Mouse (Mus musculus): ENCODE measurements at regions not wholly inside any gene's neighbourhood (a gene's known extent, or its start where the extent isn't known, plus 50 kb on each side); places are given as distances from the start of the nearest gene placed in this dataset.

DNA sequence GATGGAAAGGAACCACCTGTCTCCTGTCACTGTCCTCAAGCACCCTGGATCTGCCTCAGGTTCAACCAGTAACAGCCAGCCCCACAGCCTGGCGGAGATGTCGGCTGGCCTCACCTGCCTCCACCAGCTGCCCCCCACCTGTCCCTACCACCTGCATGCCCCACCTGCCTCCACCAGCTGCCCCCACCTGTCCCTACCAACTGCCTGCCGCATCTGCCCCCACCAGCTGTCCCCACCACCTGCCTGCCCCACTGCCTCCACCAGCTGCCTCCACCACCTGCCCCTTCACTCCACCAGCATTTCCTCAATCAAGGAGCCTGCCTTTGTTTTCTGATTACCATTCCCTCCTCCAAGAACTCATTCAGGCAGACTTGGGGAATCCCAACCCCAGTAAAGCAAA lies 68.9 kb upstream of the Smyd2 start:
- DNase-seq (ENCODE audit: low read depth, low spot score), result no peak

DNA sequence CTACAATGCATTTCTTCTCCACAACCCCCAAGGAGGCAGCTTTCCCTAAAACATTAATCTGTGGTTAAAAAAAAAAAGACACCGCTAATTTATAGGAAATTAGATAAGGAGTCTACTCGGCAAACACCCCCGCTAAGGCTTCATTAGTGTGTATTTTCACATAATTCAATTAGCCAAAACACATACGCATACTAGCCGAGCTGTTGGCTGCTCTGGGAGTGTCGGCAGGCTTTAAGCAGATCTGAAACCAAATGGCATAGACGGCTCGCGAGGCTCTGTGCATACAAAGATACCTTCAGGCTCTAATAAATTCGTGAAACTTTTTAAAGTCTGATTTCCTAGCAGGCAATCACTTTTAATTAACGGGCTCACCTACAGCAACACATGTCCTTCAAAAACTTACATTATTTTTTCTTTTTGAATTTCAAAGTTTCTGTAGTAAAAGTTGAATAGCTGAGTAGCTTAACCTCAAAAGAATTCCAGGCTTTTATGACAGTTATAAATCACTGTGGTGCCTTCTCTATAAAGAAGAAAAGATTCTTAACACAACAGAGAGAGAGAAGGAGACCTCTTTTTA lies 68.0 kb upstream of the Smyd2 start:
- DNase-seq (ENCODE audit: low read depth, low spot score), result peak; percentile 59

DNA sequence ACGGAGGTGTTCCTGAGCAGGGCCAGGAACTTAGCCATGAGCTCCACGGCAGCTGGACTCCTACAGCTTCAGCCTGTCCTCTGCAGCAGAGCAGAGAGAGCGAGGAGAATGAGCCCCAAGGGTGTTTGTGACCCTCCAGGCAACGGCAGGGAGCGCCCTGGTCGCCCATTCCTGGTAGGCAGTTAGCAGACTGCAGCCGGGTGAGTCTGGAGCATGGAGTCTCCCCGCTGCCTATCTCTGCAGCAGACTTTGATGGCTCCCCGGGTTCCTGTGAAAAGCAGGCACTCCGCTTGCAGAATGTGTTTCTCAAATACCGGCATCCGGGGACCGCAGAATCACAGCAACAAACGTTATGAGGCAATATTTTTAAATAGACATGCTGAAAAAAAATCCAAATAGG lies 67.2 kb upstream of the Smyd2 start:
- DNase-seq (ENCODE audit: low read depth, low spot score), result peak; percentile 6

DNA sequence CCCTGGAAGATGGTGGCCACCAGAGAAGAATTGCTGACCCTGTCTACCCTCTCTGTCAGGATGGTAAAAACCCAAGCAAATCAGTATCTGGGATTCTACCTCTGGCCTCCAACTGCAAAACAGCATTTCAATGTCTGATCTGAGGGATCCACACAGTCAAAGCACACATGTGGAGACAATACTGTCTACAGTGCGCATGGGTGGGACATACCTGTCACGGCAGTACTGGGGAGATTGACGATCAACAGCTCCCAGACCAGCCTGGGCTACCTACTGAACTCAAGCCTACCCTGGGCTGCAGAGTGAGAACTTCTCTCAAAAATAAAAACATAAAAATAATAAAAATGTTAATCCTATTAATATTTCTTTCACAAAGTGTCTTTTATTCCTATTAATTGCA lies 66.7 kb upstream of the Smyd2 start:
- DNase-seq (ENCODE audit: low read depth, low spot score), result no peak

DNA sequence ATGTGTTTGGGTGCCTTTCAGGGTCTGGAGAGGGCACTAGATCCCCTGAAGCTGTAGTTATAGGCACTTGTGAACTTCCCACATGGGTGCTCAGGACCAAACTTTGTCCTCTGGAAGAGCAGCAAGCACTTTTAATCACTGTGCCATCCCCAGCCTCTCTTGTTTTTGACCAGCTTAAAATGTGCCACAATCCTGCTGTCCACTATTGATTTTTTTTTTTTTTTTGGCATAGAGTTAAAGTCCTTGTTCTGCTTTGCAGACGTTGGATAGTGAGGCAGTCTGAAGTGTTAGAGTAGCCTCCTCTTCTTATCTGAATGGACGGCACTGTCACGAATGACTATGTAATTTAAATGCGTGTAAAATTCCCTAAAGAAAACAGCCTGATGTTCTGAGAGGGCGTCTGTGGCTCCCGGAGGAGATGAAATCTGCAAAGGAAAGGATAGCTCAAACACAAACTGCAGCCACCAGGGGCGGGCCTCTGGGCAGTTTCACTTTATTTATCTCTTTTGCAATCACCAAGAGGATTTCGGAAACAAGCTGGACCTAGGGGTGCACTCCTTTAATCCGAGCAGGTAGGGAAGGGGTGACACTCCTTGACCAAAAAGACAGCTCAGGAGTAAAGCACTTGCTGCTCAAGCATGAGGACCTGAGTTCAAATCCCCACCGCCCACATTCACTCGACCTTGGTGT lies 63.5 kb upstream of the Smyd2 start:
- no peak for DNase-seq (ENCODE audit: low read depth, low spot score)

DNA sequence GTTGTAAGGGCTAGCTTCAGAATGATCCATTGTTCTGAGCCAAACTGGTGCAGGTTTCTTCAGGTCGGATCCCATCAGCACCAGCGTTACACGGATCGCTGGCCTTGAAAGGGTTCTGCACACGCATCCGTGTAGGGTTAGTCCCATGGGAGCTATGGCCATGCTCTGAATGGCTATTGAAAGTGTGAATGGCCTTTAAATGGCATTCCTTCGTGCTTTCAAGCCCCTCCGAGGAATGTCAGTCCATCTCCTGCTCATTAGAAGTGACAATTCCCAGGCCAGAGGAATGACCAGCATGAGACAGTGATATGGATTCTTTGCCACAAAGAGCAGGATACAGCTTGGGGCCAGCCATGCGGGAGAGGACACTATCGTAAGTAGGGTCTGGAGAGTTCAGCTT lies 56.1 kb upstream of the Smyd2 start:
- no peak for DNase-seq (ENCODE audit: low read depth, low spot score)

DNA sequence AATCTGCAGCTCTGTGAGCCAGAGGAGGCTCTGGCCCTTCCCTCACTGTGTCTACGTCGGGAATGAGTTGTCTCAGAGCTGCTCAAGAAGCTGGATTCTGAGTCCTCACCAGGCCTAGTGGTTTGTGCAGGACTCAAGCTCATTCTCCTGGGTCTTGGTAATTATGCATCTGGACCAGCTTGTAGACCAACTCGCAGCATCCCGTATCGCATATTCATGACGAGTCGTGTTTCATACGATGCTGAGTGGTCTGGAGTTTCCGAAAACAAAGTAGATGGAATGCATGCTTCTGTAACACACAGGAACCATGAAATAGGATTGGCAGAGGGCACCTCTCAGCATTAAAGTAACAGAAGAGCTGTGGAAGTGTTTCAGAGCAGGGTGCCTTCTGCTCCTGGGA lies 53.5 kb upstream of the Smyd2 start:
- DNase-seq (ENCODE audit: low read depth, low spot score), result no peak

DNA sequence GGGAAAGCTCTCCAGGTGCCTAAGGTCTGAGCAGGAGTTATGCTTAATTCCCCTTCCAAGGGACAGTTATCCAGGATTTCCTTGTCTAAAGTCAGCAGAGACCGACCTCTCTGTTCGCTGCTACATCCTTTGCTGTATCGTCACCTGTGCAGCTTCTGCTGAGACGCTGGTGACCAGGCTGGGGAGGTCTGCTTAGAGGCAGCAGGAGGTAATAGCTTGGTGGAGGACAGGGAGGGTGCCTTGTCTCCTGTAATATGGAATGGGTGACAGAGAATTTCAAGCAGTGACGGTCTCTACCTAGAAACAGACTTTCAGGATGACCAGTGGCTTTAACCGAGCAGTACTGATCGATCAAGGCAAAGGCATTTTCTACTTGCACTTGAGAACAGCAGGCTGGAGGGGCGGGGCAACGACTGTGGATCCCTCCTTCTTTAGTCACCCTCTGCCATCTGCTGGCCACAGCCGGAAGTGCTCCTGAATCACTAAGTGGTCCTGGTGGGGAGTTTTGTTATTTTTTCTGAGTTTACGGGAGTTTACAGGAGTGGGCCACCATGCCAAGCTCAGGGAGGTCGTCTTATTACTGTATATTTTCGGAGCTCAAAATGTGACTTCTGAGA lies 50.7 kb upstream of the Smyd2 start:
- peak; percentile 87 for DNase-seq (ENCODE audit: low read depth, low spot score)
